Mouse (Mus musculus) G1E (cell line): ENCODE results near the gene Sgcg. TPM values are rescaled to one million over a fixed set of nuclear protein-coding genes. Genes with fewer than 3 reads are reported as not detected.

Source experiments
- ATAC-seq: 2 replicates; pipeline ENCODE4 v1.8.0; 2016; ENCODE audit warnings: mild to moderate bottlenecking; ENCODE audit not compliant: insufficient number of reproducible peaks, poor library complexity, low FRiP score, severe bottlenecking; ENCODE audit errors: extremely low read depth
- DNase-seq: peaks from one replicate; pipeline ENCODE4 v3.0.0; 2012; ENCODE audit warnings: low spot score
- H3K27me3 ChIP-seq: 2 replicates; pipeline ENCODE4 v1.6.1; 2012; ENCODE audit warnings: mild to moderate bottlenecking, low read length, inconsistent platforms; ENCODE audit not compliant: insufficient read depth
- H3K36me3 ChIP-seq: replicated peaks from 2 replicates; pipeline ENCODE3; 2012; ENCODE audit warnings: mild to moderate bottlenecking, inconsistent platforms
- H3K4me1 ChIP-seq: 2 replicates; pipeline ENCODE4 v1.6.1; 2012; ENCODE audit warnings: low read depth, low read length, inconsistent platforms, mixed read lengths; ENCODE audit not compliant: insufficient read depth
- H3K4me3 ChIP-seq: 2 replicates; pipeline ENCODE4 v1.5.1; 2012; ENCODE audit warnings: low read depth, mild to moderate bottlenecking, inconsistent platforms, low read length, moderate library complexity, mixed read lengths
- H3K9me3 ChIP-seq: replicated peaks from 2 replicates; pipeline ENCODE4 v1.6.1; 2012; ENCODE audit warnings: inconsistent platforms
- CTCF ChIP-seq: IDR thresholded peaks from 2 replicates; pipeline ENCODE4 v1.5.1; 2012; ENCODE audit warnings: low read depth, low read length, inconsistent platforms, mixed read lengths
- GATA1 ChIP-seq: IDR thresholded peaks from 2 replicates; pipeline ENCODE4 v1.6.1; 2012; ENCODE audit warnings: borderline replicate concordance, low read length, inconsistent platforms, mixed read lengths
- GATA2 ChIP-seq: IDR thresholded peaks from 2 replicates; pipeline ENCODE4 v1.6.1; 2012; ENCODE audit warnings: low read depth, low read length, inconsistent platforms, borderline replicate concordance
- POLR2AphosphoS5 ChIP-seq: IDR thresholded peaks from 2 replicates; pipeline ENCODE4 v1.6.1; 2012; ENCODE audit warnings: low read depth, low read length, inconsistent platforms; ENCODE audit not compliant: insufficient replicate concordance
- TAL1 ChIP-seq: conservative IDR thresholded peaks from 2 replicates; pipeline ENCODE4 v1.6.1; 2012; ENCODE audit warnings: low read depth, low read length, inconsistent platforms, mixed read lengths
- polyA plus RNA-seq: library from polyadenylated mRNA; stranded (reverse); fragments of >175 nt; gene quantifications from 2 replicates; pipeline ENCODE4 v1.2.3, GENCODE M21; 2012
- total RNA-seq, 2 experiments: library from RNA; stranded (forward) in 1 of 2; stranded (reverse) in 1 of 2; fragments of 200-1000 nt in 1 of 2; fragments of >200 nt in 1 of 2; fragmentation: Nextera tagmentation in 1 of 2; gene quantifications; 2 replicates each; pipeline ENCODE4 v1.2.3; 2014 to 2017

Sgcg gene
- total and polyA plus RNA-seq, 3 experiments: 0.16 TPM; not detected in 2

DNA sequence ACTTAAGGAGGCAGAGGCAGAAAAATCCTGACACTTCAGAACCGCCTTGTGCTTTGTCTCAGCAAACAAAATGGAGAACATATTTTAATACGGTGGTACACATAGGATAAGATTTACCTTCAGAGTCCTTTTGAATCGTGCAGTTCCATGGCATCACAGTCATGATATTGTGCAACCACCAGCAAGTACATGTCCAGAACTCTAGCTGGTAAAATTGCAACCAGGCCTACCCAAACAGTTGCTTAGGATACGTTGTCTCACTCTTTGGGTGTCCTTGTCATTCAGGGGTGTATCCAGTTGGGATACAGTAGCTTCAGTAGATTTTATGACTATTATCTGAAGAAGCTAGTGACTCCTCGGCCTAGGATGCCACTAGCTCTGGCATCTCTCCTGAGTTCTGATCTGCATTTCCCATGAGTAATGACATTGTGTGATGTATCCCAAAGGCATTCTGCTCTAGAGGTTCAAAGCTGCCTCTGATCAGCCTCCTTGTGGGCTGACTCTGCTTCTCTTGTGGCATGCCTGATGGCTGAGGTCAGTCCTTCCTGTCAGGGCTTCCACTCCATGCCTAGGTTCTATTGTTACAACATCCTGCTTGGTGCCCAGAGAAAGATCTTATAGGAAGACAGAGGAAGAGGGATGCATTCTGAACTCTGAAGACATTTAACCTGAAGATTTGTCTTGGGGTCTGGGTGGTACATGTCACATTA, 86.9 kb downstream of the Sgcg start:
- H3K36me3 ChIP-seq: peaks cover 20% of the 10 kb centered on the region
- no peaks in the 10 kb centered on the region for H3K9me3 ChIP-seq
- peaks cover 24% of the 10 kb centered on the region for H3K4me1 ChIP-seq
- H3K27me3 ChIP-seq: peaks cover 20% of the 10 kb centered on the region
- no peak for TF ChIP-seq TAL1
- TF ChIP-seq GATA1: no peak
- TF ChIP-seq GATA2: no peak
- no peak for TF ChIP-seq CTCF
- no peak for TF ChIP-seq POLR2AphosphoS5
- DNase-seq (no peak), ATAC-seq (no peak)
- no peak overlapping the region for H3K4me3 ChIP-seq

Other genes starting within 250 kb of the Sgcg start
- gene Tnfrsf19, start 212.0 kb downstream of the Sgcg start, total RNA-seq (2014; fragmentation: Nextera tagmentation): not detected in 2 replicates
- gene Tnfrsf19, start 212.0 kb downstream of the Sgcg start, total RNA-seq (2017): 0.12 and 0.44 TPM in 2 replicates
- not detected in 2 replicates for gene Tnfrsf19, start 212.0 kb downstream of the Sgcg start, polyA plus RNA-seq
- gene Sacs, start 120.0 kb downstream of the Sgcg start, total RNA-seq (2014; fragmentation: Nextera tagmentation): 19.0 and 20.8 TPM in 2 replicates
- 19.4 and 23.3 TPM in 2 replicates for gene Sacs, start 120.0 kb downstream of the Sgcg start, total RNA-seq (2017)
- 0.53 and 0.54 TPM in 2 replicates for gene Sacs, start 120.0 kb downstream of the Sgcg start, polyA plus RNA-seq
- not detected in 2 replicates for gene Arl11, start 51.3 kb upstream of the Sgcg start, total RNA-seq (2014; fragmentation: Nextera tagmentation)
- 0.12 TPM in 1 of 2 replicates, not detected in the other for gene Arl11, start 51.3 kb upstream of the Sgcg start, total RNA-seq (2017)
- gene Arl11, start 51.3 kb upstream of the Sgcg start, polyA plus RNA-seq: not detected in 2 replicates
- 1.8 and 3.5 TPM in 2 replicates for gene Ebpl, start 101.9 kb upstream of the Sgcg start, total RNA-seq (2014; fragmentation: Nextera tagmentation)
- gene Ebpl, start 101.9 kb upstream of the Sgcg start, total RNA-seq (2017): 1.9 and 2.8 TPM in 2 replicates
- gene Ebpl, start 101.9 kb upstream of the Sgcg start, polyA plus RNA-seq: 0.52 and 0.76 TPM in 2 replicates
- gene Kpna3, start 181.4 kb upstream of the Sgcg start, total RNA-seq (2014; fragmentation: Nextera tagmentation): 79.2 and 88.2 TPM in 2 replicates
- 35.1 and 44.9 TPM in 2 replicates for gene Kpna3, start 181.4 kb upstream of the Sgcg start, total RNA-seq (2017)
- gene Kpna3, start 181.4 kb upstream of the Sgcg start, polyA plus RNA-seq: 10.5 and 11.8 TPM in 2 replicates